Mouse (Mus musculus): ENCODE measurements around the gene Cdk8. TPM values are rescaled to one million over a fixed set of nuclear protein-coding genes. Genes with fewer than 3 reads are reported as not detected.

The Cdk8 gene
- total RNA-seq, 2 experiments from 2014 or later: 56.0 to 57.1 TPM

GRCm38 (mm10) chr5:146274420-146275045 is 43.5 kb downstream of the Cdk8 start:
- DNase-seq: no peak
- intact Hi-C loops (cut with DNase I): no loop called here

DNA sequence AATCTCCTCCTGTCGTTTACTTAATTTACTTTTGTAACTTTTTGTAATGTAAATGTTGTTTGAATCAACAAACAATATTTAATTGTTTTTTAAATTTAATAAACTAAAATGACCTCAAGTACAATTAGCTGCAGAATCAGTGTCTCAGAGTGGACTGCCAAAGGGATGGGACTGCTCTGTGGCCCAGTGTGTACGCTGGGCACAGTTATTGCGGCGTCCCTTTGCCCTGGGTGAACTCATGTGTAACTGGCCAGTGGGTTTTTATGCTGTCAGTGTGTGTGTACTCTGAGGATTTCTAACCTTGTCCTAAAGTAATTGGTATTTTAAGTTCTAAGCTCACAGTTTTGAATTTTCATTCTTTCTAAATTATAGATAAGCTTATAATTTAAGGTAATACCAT is 46.5 kb downstream of the Cdk8 start:
- intact Hi-C loops (cut with DNase I): no loop called here

DNA sequence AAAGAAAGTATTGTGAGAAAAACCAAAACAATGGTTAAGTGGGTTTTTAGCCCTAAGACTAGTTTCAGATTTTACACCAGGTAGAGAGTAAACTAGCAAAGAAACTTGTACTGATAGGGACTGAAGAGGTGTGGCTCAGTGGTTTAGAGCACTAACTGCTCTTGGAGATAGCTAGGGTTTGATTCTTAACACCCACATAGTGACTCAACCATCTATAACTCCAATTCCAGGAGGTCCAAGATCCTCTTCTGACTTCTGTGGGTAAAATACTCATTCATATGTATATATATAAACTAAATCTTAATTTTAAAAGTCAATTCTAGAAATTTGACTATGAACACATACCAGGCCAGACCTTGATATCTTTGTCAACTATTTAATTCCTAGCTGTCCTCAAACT is 49.0 kb downstream of the Cdk8 start:
- no peak for DNase-seq
- intact Hi-C loops (cut with DNase I): loop anchor here (10.0 kb wide), 1 partner anchor 45 kb away; the partner anchor contains the start of gene Cdk8

More for the DNA sequence above, 46.5 kb downstream of the Cdk8 start:
- no peak for DNase-seq

GRCm38 (mm10) chr5:146281241-146281818 is 50.3 kb downstream of the Cdk8 start:
- DNase-seq: no peak
- intact Hi-C loops (cut with DNase I): loop anchor here (10.0 kb wide), 1 partner anchor 47 kb away; the partner anchor contains the start of gene Cdk8

DNA sequence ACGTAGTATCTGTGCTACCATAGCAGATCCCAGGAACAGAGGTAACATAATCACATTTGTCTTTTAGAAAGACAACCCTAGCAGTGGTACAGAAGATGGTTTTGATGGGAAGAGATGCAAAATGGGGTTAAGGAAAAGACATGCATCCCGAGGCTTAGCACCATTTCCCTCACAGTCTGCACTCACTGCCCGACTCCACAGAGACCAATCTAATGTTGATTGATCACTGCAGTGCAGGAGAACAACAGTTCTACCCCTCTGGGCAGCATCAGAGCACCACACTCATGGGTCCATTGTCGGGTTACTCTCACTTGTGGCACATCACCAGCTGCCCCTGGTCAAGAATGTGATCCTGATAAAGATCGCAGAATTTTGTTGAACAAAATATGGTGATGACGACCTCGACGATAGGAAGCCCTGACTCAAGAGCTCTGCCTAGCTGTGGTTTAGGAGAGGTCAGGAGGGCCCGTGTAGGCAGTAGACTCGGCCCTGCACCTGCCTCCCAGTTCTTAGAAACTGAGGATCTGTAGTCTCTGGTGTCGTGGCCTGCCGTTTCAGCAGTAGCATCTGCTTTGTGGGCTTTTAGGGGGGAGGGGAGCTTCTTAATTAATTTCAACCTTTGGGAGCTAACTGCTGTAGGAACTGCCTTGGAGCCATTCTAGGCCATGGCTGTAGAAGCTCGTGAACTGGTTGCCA is 51.0 kb downstream of the Cdk8 start:
- intact Hi-C loops (cut with DNase I): loop anchor here (10.0 kb wide), 1 partner anchor 47 kb away; the partner anchor contains the start of gene Cdk8
- DNase-seq: no peak

- intact Hi-C loops (cut with DNase I): loop anchor here (10.0 kb wide), 1 partner anchor 49 kb away; the partner anchor contains the start of gene Cdk8
Observed at GRCm38 (mm10) chr5:146283899-146284298, 52.9 kb downstream of the Cdk8 start.

DNA sequence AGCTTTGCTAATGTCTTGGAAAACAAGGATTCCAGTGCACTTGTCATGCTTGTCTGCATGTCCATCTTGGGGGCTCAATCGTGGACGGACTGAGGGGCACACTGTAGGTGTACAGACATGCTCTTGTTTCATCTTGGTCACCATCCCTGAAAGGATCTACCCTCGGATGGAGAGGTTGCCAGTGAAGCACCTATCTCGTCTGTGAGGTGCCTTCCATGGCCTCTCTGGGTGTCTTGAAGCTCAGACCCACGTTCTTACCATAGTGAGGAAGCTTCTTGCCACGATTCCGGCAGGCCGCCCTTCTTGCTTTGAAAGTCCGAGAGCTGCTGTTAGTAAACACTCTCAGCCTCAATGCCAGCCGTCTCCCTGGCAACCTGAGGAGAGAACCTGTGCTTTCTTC is 56.4 kb downstream of the Cdk8 start:
- DNase-seq: no peak
- intact Hi-C loops (cut with DNase I): loop anchor here (10.0 kb wide), 1 partner anchor 53 kb away; the partner anchor contains the start of gene Cdk8

More at GRCm38 (mm10) chr5:146283899-146284298, 52.9 kb downstream of the Cdk8 start:
- DNase-seq: no peak

GRCm38 (mm10) chr5:146288048-146288501 is 57.0 kb downstream of the Cdk8 start:
- DNase-seq: peak; percentile 35
- intact Hi-C loops (cut with DNase I): loop anchor here (10.0 kb wide), 1 partner anchor 53 kb away; the partner anchor contains the start of gene Cdk8

GRCm38 (mm10) chr5:146289921-146290320 is 58.9 kb downstream of the Cdk8 start:
- intact Hi-C loops (cut with DNase I): loop anchor here (10.0 kb wide), 1 partner anchor 55 kb away; the partner anchor contains the start of gene Cdk8
- no peak for DNase-seq

- intact Hi-C loops (cut with DNase I): no loop called here
- DNase-seq: no peak
Observed at GRCm38 (mm10) chr5:146290446-146290845, 59.4 kb downstream of the Cdk8 start.

- intact Hi-C loops (cut with DNase I): no loop called here
Observed at GRCm38 (mm10) chr5:146291560-146291959, 60.5 kb downstream of the Cdk8 start.

GRCm38 (mm10) chr5:146292896-146293680 is 62.1 kb downstream of the Cdk8 start:
- DNase-seq: no peak
- intact Hi-C loops (cut with DNase I): no loop called here

More at GRCm38 (mm10) chr5:146291560-146291959, 60.5 kb downstream of the Cdk8 start:
- DNase-seq: no peak

DNA sequence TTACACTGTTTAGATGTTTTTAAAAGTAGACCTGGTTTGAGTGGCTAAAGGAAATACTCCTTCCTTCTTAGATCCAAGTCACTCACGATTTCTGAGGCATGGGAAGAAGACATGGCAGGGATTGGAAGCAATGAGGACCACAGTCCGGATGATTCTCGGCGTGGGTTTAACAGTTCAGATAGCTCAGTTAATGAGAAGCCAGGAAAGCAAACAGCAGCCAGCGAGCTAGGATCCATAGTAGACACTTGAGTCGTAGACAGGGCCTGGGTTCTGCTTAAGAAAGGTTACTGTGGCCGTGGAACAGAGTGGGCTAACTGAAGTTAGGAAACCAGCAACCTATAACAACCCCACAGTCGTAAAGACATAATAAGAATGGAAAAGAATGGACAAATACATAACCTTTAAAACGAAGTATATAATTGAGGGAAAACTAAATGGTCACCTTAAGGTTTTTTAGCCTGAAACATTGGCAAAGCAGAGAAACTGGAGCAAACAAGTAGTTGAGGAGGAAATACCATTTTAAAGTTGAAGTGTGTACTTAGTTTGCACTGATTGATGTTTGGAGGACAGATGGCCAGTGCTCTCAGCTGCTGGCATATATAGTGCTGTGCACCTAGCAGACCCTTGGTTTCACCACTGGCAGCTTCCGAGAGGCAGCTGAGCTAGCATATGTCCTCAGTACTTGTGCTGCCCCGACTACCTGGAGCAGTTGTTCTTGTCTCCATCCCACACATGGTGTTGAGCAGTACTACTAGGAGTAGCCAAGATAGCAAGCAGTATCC is 63.1 kb downstream of the Cdk8 start:
- DNase-seq: no peak
- intact Hi-C loops (cut with DNase I): no loop called here

GRCm38 (mm10) chr5:146294834-146295233 is 63.8 kb downstream of the Cdk8 start:
- intact Hi-C loops (cut with DNase I): no loop called here
- no peak for DNase-seq

- no peak for DNase-seq
- intact Hi-C loops (cut with DNase I): no loop called here
Observed at GRCm38 (mm10) chr5:146298807-146299519, 67.9 kb downstream of the Cdk8 start.

DNA sequence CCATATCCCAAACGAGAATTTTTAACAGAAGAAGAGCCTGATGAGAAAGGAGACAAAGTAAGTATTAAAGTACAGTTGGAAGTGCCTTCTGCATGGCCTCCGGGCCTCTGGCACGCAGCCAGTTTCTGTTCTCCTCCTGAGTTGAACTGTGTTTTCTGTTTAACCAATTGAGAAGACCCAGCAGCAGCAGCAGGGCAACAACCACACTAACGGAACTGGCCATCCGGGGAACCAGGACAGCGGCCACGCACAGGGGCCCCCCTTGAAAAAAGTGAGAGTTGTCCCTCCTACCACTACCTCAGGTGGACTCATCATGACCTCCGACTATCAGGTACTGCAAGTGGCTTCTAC is 68.5 kb downstream of the Cdk8 start:
- intact Hi-C loops (cut with DNase I): no loop called here
- peak; percentile 60 for DNase-seq

DNA sequence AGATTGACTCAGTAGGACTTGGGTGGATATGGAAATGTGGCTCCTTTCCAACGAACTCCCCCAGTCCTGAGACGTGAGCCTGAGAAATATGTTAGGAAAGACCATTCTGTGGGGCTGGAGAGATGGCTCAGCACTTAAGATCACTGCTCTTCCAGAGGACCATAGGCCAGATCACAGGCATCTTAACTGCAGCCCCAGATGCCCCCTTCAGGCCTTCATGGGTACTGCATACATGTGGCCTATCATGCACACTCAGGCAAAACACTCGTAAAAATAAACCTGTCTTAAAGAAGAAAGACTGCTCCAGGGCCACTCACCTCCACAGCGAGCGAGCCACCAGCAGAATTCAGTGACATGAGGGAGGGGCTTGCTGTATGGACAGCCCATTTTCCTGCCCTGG is 72.4 kb downstream of the Cdk8 start:
- intact Hi-C loops (cut with DNase I): no loop called here
- DNase-seq: peak; percentile 72

GRCm38 (mm10) chr5:146307046-146307743 is 76.2 kb downstream of the Cdk8 start:
- intact Hi-C loops (cut with DNase I): no loop called here
- no peak for DNase-seq

DNA sequence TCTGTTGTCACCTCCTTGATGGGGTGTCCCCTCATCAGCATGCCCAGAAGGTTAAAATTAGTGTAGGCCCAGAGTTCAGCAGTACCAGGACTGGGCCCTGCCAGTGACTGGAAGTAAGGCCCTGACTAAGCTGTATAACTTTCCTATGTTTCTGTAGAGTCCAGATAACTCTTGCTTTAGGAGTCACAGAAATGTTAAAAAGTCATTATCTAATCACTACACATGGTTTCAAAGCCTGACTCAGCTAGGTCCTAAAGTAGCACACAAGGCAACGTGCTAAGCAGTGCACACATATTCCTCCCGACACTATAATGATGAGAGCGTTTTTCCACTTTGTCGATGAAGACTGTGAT is 76.7 kb downstream of the Cdk8 start:
- intact Hi-C loops (cut with DNase I): no loop called here
- DNase-seq: no peak

Data from left cerebral cortex, postnatal 4 days (tissue).